Mouse (Mus musculus): ENCODE measurements at regions not wholly inside any gene's neighbourhood (a gene's known extent, or its start where the extent isn't known, plus 50 kb on each side); places are given as distances from the start of the nearest gene placed in this dataset.

DNA sequence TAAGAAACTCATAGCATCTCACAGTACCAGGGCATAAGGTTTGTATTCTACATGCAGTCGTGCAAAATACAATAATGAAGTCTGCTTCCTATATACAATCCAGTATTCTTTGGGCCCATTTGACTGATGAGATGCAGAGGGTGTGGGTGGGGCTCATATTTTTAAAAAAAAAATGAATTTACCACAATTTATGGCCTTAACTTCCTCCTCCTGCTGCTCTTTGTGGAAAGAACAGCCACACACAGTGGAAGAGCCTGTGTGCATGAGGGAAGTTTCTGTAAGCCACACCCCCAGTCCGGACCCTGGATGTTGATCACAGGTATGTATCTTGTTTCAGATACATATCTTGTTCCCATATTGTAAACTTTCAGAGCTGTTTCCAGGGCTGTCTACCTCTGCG lies 143.5 kb upstream of the Mpp6 start:
- no peak for TF ChIP-seq CTCF (IDR thresholded peaks at IDR 0.05; ENCODE audit: low read depth)
- no peak for TF ChIP-seq EP300 (optimal IDR thresholded peaks at IDR 0.05)
